Mouse (Mus musculus): ENCODE results near the gene Trim15.
A peak's percentile ranks its signal among the peaks of the same experiment; 100 is the strongest.
"Not testable (repeated sequence)": the region's sequence is repeated elsewhere in the genome, so short reads cannot be mapped to it uniquely, and the experiment has no call there.

Trim15 gene

GRCm38 (mm10) chr17:36866719-36867527 lies at the start of gene Trim15:
Trim15 (minus strand) TSS chr17:36867210.
- DNase-seq (ENCODE audit: low read depth, low spot score): no peak

GRCm38 (mm10) chr17:36915076-36915475 lies 48.1 kb upstream of the Trim15 start:
- peak; percentile 75 for DNase-seq (ENCODE audit: low read depth, low spot score)

GRCm38 (mm10) chr17:36914108-36914507 lies 47.1 kb upstream of the Trim15 start:
- peak; percentile 81 for DNase-seq (ENCODE audit: low read depth, low spot score)

- no peak for DNase-seq (ENCODE audit: low read depth, low spot score)
Observed at GRCm38 (mm10) chr17:36912031-36912430, 45.0 kb upstream of the Trim15 start.

- DNase-seq (ENCODE audit: low read depth, low spot score): no peak
Observed at GRCm38 (mm10) chr17:36909802-36910201, 42.8 kb upstream of the Trim15 start.

GRCm38 (mm10) chr17:36908235-36908634 lies 41.2 kb upstream of the Trim15 start:
- DNase-seq (ENCODE audit: low read depth, low spot score): no peak

GRCm38 (mm10) chr17:36903651-36904050 lies 36.6 kb upstream of the Trim15 start:
- DNase-seq (ENCODE audit: low read depth, low spot score): no peak

- no peak for DNase-seq (ENCODE audit: low read depth, low spot score)
Observed at GRCm38 (mm10) chr17:36900691-36901090, 33.7 kb upstream of the Trim15 start.

- no peak for DNase-seq (ENCODE audit: low read depth, low spot score)
Observed at GRCm38 (mm10) chr17:36900001-36900400, 33.0 kb upstream of the Trim15 start.

GRCm38 (mm10) chr17:36899376-36899775 lies 32.4 kb upstream of the Trim15 start:
- DNase-seq (ENCODE audit: low read depth, low spot score): no peak

- no peak for DNase-seq (ENCODE audit: low read depth, low spot score)
Observed at GRCm38 (mm10) chr17:36897552-36898205, 30.7 kb upstream of the Trim15 start, which contains the start of gene Trim31. Trim31 (plus strand) TSS chr17:36898118.

- no peak for DNase-seq (ENCODE audit: low read depth, low spot score)
Observed at GRCm38 (mm10) chr17:36897065-36897464, 30.1 kb upstream of the Trim15 start.

GRCm38 (mm10) chr17:36896583-36896982 lies 29.6 kb upstream of the Trim15 start:
- peak; percentile 66 for DNase-seq (ENCODE audit: low read depth, low spot score)

GRCm38 (mm10) chr17:36893387-36893786 lies 26.4 kb upstream of the Trim15 start:
- no peak for DNase-seq (ENCODE audit: low read depth, low spot score)

- DNase-seq (ENCODE audit: low read depth, low spot score): peak; percentile 74
Observed at GRCm38 (mm10) chr17:36892362-36892761, 25.4 kb upstream of the Trim15 start.

GRCm38 (mm10) chr17:36891496-36891895 lies 24.5 kb upstream of the Trim15 start:
- not testable (repeated sequence) for DNase-seq (ENCODE audit: low read depth, low spot score)

- no peak for DNase-seq (ENCODE audit: low read depth, low spot score)
Observed at GRCm38 (mm10) chr17:36890073-36890903, 23.3 kb upstream of the Trim15 start, which contains the start of gene Trim40. Trim40 (minus strand) TSS chr17:36890123.

- no peak for DNase-seq (ENCODE audit: low read depth, low spot score)
Observed at GRCm38 (mm10) chr17:36885132-36885790, 18.3 kb upstream of the Trim15 start.

- DNase-seq (ENCODE audit: low read depth, low spot score): no peak
Observed at GRCm38 (mm10) chr17:36883350-36883749, 16.3 kb upstream of the Trim15 start.

- no peak for DNase-seq (ENCODE audit: low read depth, low spot score)
Observed at GRCm38 (mm10) chr17:36874636-36875035, 7.6 kb upstream of the Trim15 start.
